Mouse (Mus musculus) layer of hippocampus, postnatal 10 days (tissue): Measurements from ENCODE around the gene Ascc1. TPM values are rescaled to one million over a fixed set of nuclear protein-coding genes. Genes with fewer than 3 reads are reported as not detected.
A peak's percentile ranks its signal among the peaks of the same experiment; 100 is the strongest.

ENCODE experiments used
- DNase-seq, 2 experiments: peaks; one replicate each; pipeline ENCODE4 v3.0.0; 2021; ENCODE audit warnings: low spot score in 2 of 2
- total RNA-seq, 2 experiments: library from RNA; stranded (reverse); gene quantifications; 2 replicates each; pipeline ENCODE4 v1.2.3; 2021

The Ascc1 gene
- total RNA-seq, 2 experiments from 2014 or later = 19.2 to 19.9 TPM

GRCm38 (mm10) chr10:60016223-60016622 lies 13.6 kb downstream of the Ascc1 start:
- no peak for DNase-seq

- DNase-seq = no peak
Observed at GRCm38 (mm10) chr10:60019299-60019698, 16.7 kb downstream of the Ascc1 start.

GRCm38 (mm10) chr10:60023751-60024150 lies 21.1 kb downstream of the Ascc1 start:
- DNase-seq = no peak

GRCm38 (mm10) chr10:60026759-60027395 lies 24.3 kb downstream of the Ascc1 start:
- no peak for DNase-seq

- DNase-seq = no peak
Observed at GRCm38 (mm10) chr10:60027619-60028084, 25.0 kb downstream of the Ascc1 start.

- no peak for DNase-seq
Observed at GRCm38 (mm10) chr10:60028181-60028580, 25.6 kb downstream of the Ascc1 start.

GRCm38 (mm10) chr10:60028979-60029378 lies 26.4 kb downstream of the Ascc1 start:
- DNase-seq = peak in 1 of 2 experiments; percentile 41

GRCm38 (mm10) chr10:60029387-60029786 lies 26.8 kb downstream of the Ascc1 start:
- DNase-seq = no peak

- no peak for DNase-seq
Observed at GRCm38 (mm10) chr10:60031562-60031961, 29.0 kb downstream of the Ascc1 start.

GRCm38 (mm10) chr10:60031985-60032384 lies 29.4 kb downstream of the Ascc1 start:
- peak in 1 of 2 experiments; percentile 34 for DNase-seq

GRCm38 (mm10) chr10:60032622-60033021 lies 30.0 kb downstream of the Ascc1 start:
- DNase-seq = no peak

- no peak for DNase-seq
Observed at GRCm38 (mm10) chr10:60033064-60033463, 30.5 kb downstream of the Ascc1 start.

- no peak for DNase-seq
Observed at GRCm38 (mm10) chr10:60034621-60035020, 32.0 kb downstream of the Ascc1 start.

GRCm38 (mm10) chr10:60035744-60036143 lies 33.1 kb downstream of the Ascc1 start:
- DNase-seq = no peak

GRCm38 (mm10) chr10:60042350-60042922 lies 39.8 kb downstream of the Ascc1 start:
- DNase-seq = no peak

GRCm38 (mm10) chr10:60046696-60047095 lies 44.1 kb downstream of the Ascc1 start:
- peak; percentile 51 to 64 for DNase-seq

GRCm38 (mm10) chr10:60050581-60050980 lies 48.0 kb downstream of the Ascc1 start:
- DNase-seq = no peak

GRCm38 (mm10) chr10:60053073-60053472 lies 50.5 kb downstream of the Ascc1 start:
- DNase-seq = no peak

- no peak for DNase-seq
Observed at GRCm38 (mm10) chr10:60062173-60062572, 59.6 kb downstream of the Ascc1 start.

- DNase-seq = no peak
Observed at GRCm38 (mm10) chr10:60062931-60063330, 60.3 kb downstream of the Ascc1 start.

GRCm38 (mm10) chr10:60066524-60066923 lies 63.9 kb downstream of the Ascc1 start:
- peak; percentile 34 to 47 for DNase-seq

GRCm38 (mm10) chr10:60075159-60075558 lies 72.6 kb downstream of the Ascc1 start:
- DNase-seq = no peak

- no peak for DNase-seq
Observed at GRCm38 (mm10) chr10:60077226-60077625, 74.6 kb downstream of the Ascc1 start.
